Mouse (Mus musculus) heart, embryonic 11.5 days (tissue): ENCODE results near the gene Lce1e. TPM values are rescaled to one million over a fixed set of nuclear protein-coding genes. Genes with fewer than 3 reads are reported as not detected.
"Not testable (repeated sequence)": the region's sequence is repeated elsewhere in the genome, so short reads cannot be mapped to it uniquely, and the experiment has no call there.

Source experiments
- ATAC-seq: fragments of 200-750 bp; cut with Nextera tagmentation; replicated peaks from 2 replicates; pipeline ENCODE4 v1.8.0; 2017; ENCODE audit warnings: moderate library complexity; ENCODE audit not compliant: insufficient number of reproducible peaks, low FRiP score, low TSS enrichment
- H3K27ac ChIP-seq: fragments of 300-500 bp; sonication (generic); 2 replicates; pipeline ENCODE4 v1.5.1; 2014; ENCODE audit warnings: mild to moderate bottlenecking, low read depth, low read length
- H3K27me3 ChIP-seq: fragments of 300-500 bp; sonication (generic); 2 replicates; pipeline ENCODE4 v1.6.1; 2014; ENCODE audit warnings: mild to moderate bottlenecking, low read length, mixed read lengths; ENCODE audit not compliant: control insufficient read depth, insufficient read depth
- H3K36me3 ChIP-seq: fragments of 300-500 bp; sonication (generic); 2 replicates; pipeline ENCODE4 v1.6.1; 2014; ENCODE audit warnings: mild to moderate bottlenecking, low read length, moderate library complexity, mixed read lengths; ENCODE audit not compliant: control insufficient read depth, insufficient read depth
- H3K4me1 ChIP-seq: fragments of 300-500 bp; sonication (generic); 2 replicates; pipeline ENCODE4 v1.6.1; 2014; ENCODE audit warnings: low read length; ENCODE audit not compliant: control insufficient read depth, insufficient read depth
- H3K4me2 ChIP-seq: fragments of 300-500 bp; sonication (generic); 2 replicates; pipeline ENCODE4 v1.6.1; 2014; ENCODE audit warnings: mild to moderate bottlenecking, moderate library complexity
- H3K4me3 ChIP-seq: fragments of 300-500 bp; sonication (generic); 2 replicates; pipeline ENCODE4 v1.5.1; 2014; ENCODE audit warnings: low read depth, low read length
- H3K9ac ChIP-seq: fragments of 300-500 bp; sonication (generic); 2 replicates; pipeline ENCODE4 v1.6.1; 2014; ENCODE audit warnings: mild to moderate bottlenecking, low read depth, low read length, moderate library complexity
- H3K9me3 ChIP-seq: fragments of 300-500 bp; sonication (generic); replicated peaks from 2 replicates; pipeline ENCODE4 v1.6.1; 2016; ENCODE audit warnings: low read length; ENCODE audit not compliant: control insufficient read depth
- WGBS: fragments of 180-500 bp; shearing (Covaris S2); extraction: QIAGEN DNeasy Blood & Tissue Kit; methylation state at CpG from one replicate; pipeline ENCODE4 v1.1.7; 2014; ENCODE audit not compliant: insufficient replicate concordance; 5-methylcytosine and 5-hydroxymethylcytosine counted together
- polyA plus RNA-seq: library from polyadenylated mRNA; unstranded; fragments of >200 nt; fragmentation: Nextera tagmentation; extraction: Ambion mirVana; gene quantifications from 2 replicates; pipeline ENCODE4 v1.2.1, GENCODE M21; 2014

Lce1e gene
- polyA plus RNA-seq, 1 experiment from 2014 or later, result not detected

DNA sequence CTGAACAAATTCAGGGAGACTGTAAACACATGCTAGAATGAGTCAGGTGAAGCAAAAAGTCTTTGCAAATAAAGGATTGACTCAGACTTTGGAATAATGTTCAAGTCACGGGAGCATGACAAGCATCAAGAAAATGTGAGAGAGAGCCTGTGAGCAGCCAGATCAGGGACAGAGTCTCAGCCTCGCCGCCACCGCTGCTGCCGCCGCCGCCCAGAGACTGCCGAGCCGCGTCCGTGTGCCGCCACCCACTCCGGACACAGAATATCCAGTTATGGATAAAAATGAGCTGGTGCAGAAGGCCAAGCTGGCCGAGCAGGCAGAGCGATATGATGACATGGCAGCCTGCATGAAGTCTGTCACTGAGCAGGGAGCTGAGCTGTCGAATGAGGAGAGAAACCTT is 19.7 kb downstream of the Lce1e start:
- not testable (repeated sequence) for H3K27ac ChIP-seq, H3K9ac ChIP-seq, H3K36me3 ChIP-seq, H3K4me1 ChIP-seq, H3K27me3 ChIP-seq, ATAC-seq, H3K4me3 ChIP-seq, H3K9me3 ChIP-seq, H3K4me2 ChIP-seq
- WGBS, result 77% methylated on average over 16 of the region's 16 CpGs

DNA sequence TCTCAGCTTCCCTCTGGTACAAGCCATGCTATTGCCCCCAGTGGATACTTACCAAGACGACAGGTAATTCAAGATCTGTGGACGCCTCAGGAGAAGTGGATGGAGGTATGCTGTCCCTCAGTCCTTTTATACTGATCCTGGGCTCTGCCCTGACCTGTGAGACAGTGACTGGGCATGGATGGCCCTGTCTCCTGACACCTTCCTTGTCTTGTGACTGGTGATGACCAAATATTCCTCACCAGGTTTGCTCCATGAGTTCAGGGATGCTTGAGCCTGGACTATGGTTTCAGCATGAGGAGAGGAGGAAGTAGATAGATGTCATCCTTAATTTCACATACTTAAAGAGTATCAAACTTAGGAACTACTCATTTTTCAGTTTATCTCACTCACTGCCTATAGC is 21.8 kb downstream of the Lce1e start, which contains the start of gene Lce1d:
Gene Lce1d, minus strand, starts transcription at position 101 of the 400 bp plus-strand sequence.
- H3K4me2 ChIP-seq, result no peak within 1 kb of the TSS
- no peak within 1 kb of the TSS for H3K4me3 ChIP-seq
- 59% methylated on average over 2 of the region's 2 CpGs for WGBS
- no peak within 1 kb of the TSS for H3K27ac ChIP-seq
- no peaks in the 10 kb centered on the region for H3K27me3 ChIP-seq
- no peak for ATAC-seq
- H3K9me3 ChIP-seq, result no peaks in the 10 kb centered on the region
- H3K36me3 ChIP-seq, result no peaks in the 10 kb centered on the region
- no peaks in the 10 kb centered on the region for H3K4me1 ChIP-seq
- no peak within 1 kb of the TSS for H3K9ac ChIP-seq

DNA sequence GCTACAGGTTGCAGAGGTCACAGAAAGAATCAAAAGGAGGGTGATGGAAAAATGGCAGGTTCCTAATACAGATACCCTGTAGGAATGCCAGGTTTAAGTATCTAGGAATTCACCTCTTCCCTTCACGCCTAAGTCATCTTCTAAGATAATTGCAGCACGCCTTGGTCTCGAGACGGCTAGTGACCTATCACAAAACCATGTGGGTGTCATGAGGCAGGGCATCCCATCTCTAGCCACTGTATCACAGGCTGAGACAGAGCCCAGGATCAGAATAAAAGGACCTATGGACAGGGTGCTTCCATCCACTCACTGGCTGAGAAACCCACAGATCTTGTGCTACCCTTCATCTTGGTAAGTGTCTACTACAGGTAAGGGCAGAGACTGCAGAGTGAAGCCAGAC is 29.9 kb downstream of the Lce1e start, which contains the start of gene Lce1c:
Gene Lce1c, plus strand, starts transcription at position 301 of the 400 bp plus-strand sequence.
- Histone ChIP-seq H3K4me3 (no peak within 1 kb of the TSS), H3K4me1 (no peaks in the 10 kb centered on the region), H3K4me2 (no peak within 1 kb of the TSS), H3K36me3 (no peaks in the 10 kb centered on the region), H3K27me3 (no peaks in the 10 kb centered on the region), H3K9me3 (no peaks in the 10 kb centered on the region), H3K9ac (no peak within 1 kb of the TSS), H3K27ac (no peak within 1 kb of the TSS)
- ATAC-seq, result no peak
- 80% methylated on average over 4 of the region's 4 CpGs for WGBS

DNA sequence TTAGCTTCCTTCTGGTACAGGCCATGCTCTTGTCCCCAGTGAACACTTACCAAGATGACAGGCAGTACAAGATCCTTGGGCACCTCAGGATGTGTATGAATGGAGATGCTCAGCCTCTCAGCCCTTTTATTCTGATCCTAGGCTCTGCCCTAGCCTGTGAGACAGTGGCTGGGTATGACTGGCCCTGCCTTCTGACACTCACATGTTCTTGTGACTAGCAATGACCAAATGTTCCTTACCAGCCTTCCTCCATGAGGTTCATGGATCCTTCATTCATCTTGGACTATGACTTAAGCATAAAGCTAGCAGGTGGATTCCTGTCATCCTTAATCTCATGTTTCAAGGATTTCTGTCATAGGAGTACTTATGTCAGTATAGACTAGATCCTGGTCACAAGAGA is 38.7 kb downstream of the Lce1e start, which contains the start of gene Lce1a2:
Gene Lce1a2, minus strand, starts transcription at position 101 of the 400 bp plus-strand sequence.
- no peak within 1 kb of the TSS for H3K27ac ChIP-seq
- H3K4me1 ChIP-seq, result no peaks in the 10 kb centered on the region
- no peak within 1 kb of the TSS for H3K9ac ChIP-seq
- H3K27me3 ChIP-seq, result no peaks in the 10 kb centered on the region
- H3K4me3 ChIP-seq, result no peak within 1 kb of the TSS
- no peak for ATAC-seq
- no peak within 1 kb of the TSS for H3K4me2 ChIP-seq
- H3K36me3 ChIP-seq, result no peaks in the 10 kb centered on the region
- H3K9me3 ChIP-seq, result no peaks in the 10 kb centered on the region

Other genes starting within 250 kb of the Lce1e start
- gene Sprr1a, start 223.2 kb downstream of the Lce1e start, polyA plus RNA-seq, result 0.48 and 0.74 TPM in 2 replicates
- not detected in 2 replicates for gene Sprr4, start 208.6 kb downstream of the Lce1e start, polyA plus RNA-seq
- gene 2310046K23Rik, start 174.6 kb downstream of the Lce1e start, polyA plus RNA-seq, result not detected in 2 replicates
- not detected in 2 replicates for gene Ivl, start 135.3 kb downstream of the Lce1e start, polyA plus RNA-seq
- gene Smcp, start 120.1 kb downstream of the Lce1e start, polyA plus RNA-seq, result not detected in 2 replicates
- not detected in 2 replicates for gene 2210017I01Rik, start 101.6 kb downstream of the Lce1e start, polyA plus RNA-seq
- gene Lce6a, start 87.4 kb downstream of the Lce1e start, polyA plus RNA-seq, result not detected in 2 replicates
- gene Lce1a1, start 60.8 kb downstream of the Lce1e start, polyA plus RNA-seq, result not detected in 2 replicates
- not detected in 2 replicates for gene Lce1b, start 52.1 kb downstream of the Lce1e start, polyA plus RNA-seq
- not detected in 2 replicates for gene Lce1a2, start 38.8 kb downstream of the Lce1e start, polyA plus RNA-seq
- not detected in 2 replicates for gene Lce1c, start 29.8 kb downstream of the Lce1e start, polyA plus RNA-seq
- gene Lce1d, start 21.9 kb downstream of the Lce1e start, polyA plus RNA-seq, result not detected in 2 replicates
- not detected in 2 replicates for gene Lce1f, start 11.3 kb upstream of the Lce1e start, polyA plus RNA-seq
- gene Gm38119, start 30.0 kb upstream of the Lce1e start, polyA plus RNA-seq, result not detected in 2 replicates
- not detected in 2 replicates for gene Lce1g, start 43.3 kb upstream of the Lce1e start, polyA plus RNA-seq
- not detected in 2 replicates for gene Lce1h, start 56.0 kb upstream of the Lce1e start, polyA plus RNA-seq
- gene Lce1i, start 69.8 kb upstream of the Lce1e start, polyA plus RNA-seq, result not detected in 2 replicates
- gene Lce1j, start 81.4 kb upstream of the Lce1e start, polyA plus RNA-seq, result not detected in 2 replicates
- gene Lce1k, start 98.8 kb upstream of the Lce1e start, polyA plus RNA-seq, result not detected in 2 replicates
- gene Kprp, start 118.2 kb upstream of the Lce1e start, polyA plus RNA-seq, result not detected in 2 replicates
- gene Lce1l, start 142.2 kb upstream of the Lce1e start, polyA plus RNA-seq, result not detected in 2 replicates
- gene 2310050C09Rik, start 161.1 kb upstream of the Lce1e start, polyA plus RNA-seq, result not detected in 2 replicates
- not detected in 2 replicates for gene Lce3a, start 217.2 kb upstream of the Lce1e start, polyA plus RNA-seq
- not detected in 2 replicates for gene Lce3b, start 223.9 kb upstream of the Lce1e start, polyA plus RNA-seq
- not detected in 2 replicates for gene Lce3c, start 235.4 kb upstream of the Lce1e start, polyA plus RNA-seq
- gene Lce3d, start 248.3 kb upstream of the Lce1e start, polyA plus RNA-seq, result not detected in 2 replicates